Mouse (Mus musculus) thymus, adult 2 months (tissue): ENCODE data around the gene Rps25.

Experiments
- CTCF ChIP-seq: fragments of 200-500 bp; IDR thresholded peaks from 2 replicates; pipeline ENCODE4 v1.5.1; 2012; ENCODE audit warnings: mild to moderate bottlenecking, control low read depth, low read length, moderate library complexity, borderline replicate concordance; ENCODE audit not compliant: control insufficient read depth, poor library complexity, insufficient read depth; ENCODE audit errors: extremely low read depth
- POLR2A ChIP-seq: fragments of 200-500 bp; IDR thresholded peaks from 2 replicates; pipeline ENCODE4 v1.6.1; 2012; ENCODE audit warnings: mild to moderate bottlenecking, low read length, control low read depth, moderate library complexity; ENCODE audit not compliant: control insufficient read depth, poor library complexity, insufficient read depth; ENCODE audit errors: extremely low read depth

GRCm38 (mm10) chr9:44379862-44380261, 27.1 kb upstream of the Rps25 start:
- TF ChIP-seq CTCF (0 out of 2 replicates have a peak, but pooled peaks have one; percentile 25), POLR2A (no peak)
